Mouse (Mus musculus): Measurements from ENCODE around the gene Map10.

The Map10 gene

DNA sequence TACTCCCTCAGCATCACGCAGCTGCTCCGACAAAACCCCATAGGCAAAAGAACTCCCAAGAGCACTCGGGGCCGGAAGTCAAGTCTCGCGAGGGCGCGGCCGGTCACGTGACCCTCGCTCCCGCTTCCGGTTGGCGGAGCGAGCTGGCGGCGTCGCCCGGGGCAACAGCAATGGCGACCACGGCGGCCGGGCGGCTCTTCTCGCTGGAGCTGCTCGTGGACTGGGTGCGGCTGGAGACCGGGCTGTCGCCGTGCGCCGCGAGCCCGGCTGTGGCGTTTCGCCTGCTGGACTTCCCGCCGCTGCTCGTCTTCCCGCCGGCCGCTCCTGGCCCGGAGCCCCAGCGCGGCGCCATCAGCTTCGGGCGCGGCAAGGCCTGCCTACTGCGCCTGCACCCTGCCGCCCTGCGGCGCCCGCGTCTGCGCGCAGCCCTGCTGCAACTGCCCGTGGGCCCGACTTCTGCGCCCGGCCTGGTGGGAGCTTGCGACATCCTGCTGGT, at the start of gene Map10:
Gene Map10 (plus strand): TSS at position 119 of the 496 bp plus-strand sequence.
- DNase-seq (ENCODE audit: low spot score): peak; percentile 80

GRCm38 (mm10) chr8:125620301-125620700, 49.3 kb upstream of the Map10 start:
- peak; percentile 42 for DNase-seq (ENCODE audit: low spot score)

GRCm38 (mm10) chr8:125624287-125624686, 45.3 kb upstream of the Map10 start:
- DNase-seq (ENCODE audit: low spot score): no peak

DNA sequence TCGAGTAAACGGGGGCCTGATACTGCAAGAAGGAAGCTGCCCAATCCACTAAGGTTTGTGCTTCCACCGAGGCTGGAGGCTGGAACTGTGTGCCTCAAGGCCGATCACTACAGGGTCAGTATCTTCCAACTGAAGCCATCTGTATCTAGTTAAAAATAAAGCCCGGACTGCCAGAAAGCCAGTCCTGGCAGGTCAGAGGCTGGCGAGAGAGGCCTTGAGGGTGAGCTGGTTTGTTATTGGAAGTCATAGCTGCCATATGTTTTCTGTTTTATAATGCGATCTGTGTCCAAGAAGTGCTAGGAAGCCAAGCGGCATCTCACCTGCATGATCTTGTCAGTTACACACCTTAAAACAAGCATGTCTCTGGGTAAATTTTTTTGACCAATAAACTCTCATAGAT, 43.2 kb upstream of the Map10 start:
- no peak for DNase-seq (ENCODE audit: low spot score)

- DNase-seq (ENCODE audit: low spot score): no peak
Measured at GRCm38 (mm10) chr8:125628834-125629233, 40.8 kb upstream of the Map10 start.

DNA sequence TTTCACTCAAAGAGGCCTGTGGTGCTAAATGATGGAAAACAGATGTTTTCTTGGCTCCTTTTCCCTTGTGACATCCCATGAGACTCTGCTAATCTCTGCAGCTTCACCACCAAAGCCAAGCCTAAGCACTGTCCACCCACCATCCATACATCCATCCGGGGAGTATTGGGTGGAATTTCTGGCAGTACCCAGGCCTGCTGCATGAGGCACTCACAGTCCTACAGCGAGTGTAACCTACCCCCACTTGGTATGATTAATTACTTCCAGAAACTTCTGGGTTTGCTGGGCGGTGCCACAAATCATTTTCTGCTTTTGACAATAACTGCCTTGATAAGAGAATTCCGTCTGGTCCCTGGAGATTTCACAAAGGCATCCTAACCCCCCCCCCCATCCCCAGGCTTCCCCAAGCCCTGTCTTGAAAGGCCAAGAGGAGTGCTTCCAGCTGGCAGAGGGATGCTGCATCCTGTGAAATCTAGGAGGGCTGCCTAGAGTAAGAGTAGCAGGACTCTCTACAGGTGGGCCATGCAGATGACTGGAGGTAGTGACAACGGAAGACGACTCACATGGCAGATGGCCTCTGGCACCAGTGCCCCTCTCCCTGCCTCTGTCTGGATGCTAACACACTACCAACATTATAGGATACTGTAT, 31.1 kb upstream of the Map10 start:
- peak; percentile 25 for DNase-seq (ENCODE audit: low spot score)

- DNase-seq (ENCODE audit: low spot score): no peak
Measured at GRCm38 (mm10) chr8:125639631-125640030, 30.0 kb upstream of the Map10 start.

DNA sequence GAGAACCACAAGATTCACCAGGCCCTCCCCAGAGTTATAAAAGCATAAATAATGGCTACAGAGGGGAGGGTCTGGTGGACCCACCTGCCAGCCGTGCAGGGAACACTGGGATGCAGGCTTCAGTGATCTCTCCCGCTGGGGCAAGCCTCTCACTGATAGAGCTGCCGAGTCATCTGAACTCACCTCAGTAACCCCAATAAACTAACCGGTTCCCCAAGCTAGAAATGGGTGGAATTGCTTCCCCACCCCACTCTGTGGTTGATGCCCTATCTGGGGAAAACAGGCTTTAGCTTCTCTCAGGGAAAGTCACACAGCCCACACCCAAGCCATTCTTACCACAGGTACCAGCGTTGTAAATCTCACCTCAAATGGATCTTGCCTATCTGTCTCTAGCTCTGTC, 28.9 kb upstream of the Map10 start:
- no peak for DNase-seq (ENCODE audit: low spot score)

DNA sequence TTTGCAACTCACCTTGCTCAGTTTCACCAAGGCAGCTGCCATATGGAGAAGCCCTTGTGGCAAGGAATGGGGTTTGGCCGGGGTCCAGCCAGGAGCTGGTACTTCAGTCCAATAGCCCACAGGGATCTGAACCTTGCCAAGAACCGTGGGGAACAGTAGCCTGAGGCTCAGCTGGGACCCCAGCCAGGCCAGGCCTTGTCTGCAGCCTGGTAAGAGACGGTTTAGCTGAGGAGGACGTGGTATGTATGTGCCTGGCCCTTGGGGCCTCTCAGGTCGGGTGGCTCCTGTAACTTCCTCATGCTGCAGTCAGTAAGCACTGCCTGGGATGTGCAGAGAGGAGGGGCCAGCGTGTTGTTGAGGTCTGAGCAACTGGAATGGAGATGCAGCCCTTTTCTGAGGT, 27.8 kb upstream of the Map10 start:
- no peak for DNase-seq (ENCODE audit: low spot score)

DNA sequence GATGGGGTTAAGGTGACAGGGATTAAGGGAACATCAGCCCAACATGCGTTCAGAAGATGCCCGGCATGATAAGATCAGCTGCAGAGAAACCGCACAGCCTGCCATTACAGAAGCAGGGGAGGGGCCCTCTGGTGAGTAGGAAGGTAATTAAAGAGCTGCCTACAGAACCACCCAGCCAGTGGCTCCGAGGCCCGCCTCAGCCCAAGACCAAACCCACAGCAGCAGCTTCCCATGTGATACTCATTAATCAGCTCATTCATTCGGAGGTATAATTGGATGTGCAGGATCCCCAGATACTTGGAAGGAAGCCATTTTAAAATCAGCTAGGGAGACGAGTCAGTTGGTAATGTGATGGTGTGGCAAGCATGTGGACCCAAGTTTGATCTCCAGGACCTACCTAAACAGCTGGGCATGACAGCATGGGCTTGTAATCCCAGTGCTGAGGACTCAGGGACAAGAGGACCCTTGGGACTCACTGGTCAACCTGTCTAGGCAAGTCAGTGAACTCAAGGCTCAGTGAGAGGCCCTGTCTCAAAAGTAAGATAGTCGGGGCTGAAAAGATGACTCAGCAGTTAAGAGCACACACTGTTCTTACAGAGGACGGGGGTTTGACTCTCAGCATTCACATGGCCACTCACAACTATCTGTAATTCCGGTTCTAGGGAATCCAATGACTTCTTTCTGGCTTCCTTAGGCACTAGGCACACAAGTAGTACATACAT, 23.7 kb upstream of the Map10 start:
- DNase-seq (ENCODE audit: low spot score): no peak

GRCm38 (mm10) chr8:125649447-125649846, 20.2 kb upstream of the Map10 start:
- DNase-seq (ENCODE audit: low spot score): no peak

DNA sequence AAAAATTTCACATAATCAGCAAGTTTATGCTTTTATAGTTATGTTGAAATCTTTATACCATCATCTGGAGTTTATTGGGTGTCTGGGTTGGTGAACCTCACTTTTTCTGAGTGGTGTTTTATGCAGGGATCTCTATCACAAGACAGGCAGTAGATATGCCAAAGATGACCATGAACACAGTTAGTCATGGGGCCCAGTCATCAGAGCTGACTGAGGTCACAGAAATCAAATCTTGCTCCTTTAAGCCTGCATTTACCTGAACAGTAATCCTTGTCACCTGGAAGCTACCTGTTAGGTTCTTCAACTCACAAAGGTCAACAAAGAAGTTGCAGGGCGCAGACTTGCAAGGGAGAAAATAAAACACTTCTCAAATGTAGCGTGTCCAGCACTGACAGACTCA, 14.8 kb upstream of the Map10 start:
- no peak for DNase-seq (ENCODE audit: low spot score)

GRCm38 (mm10) chr8:125658508-125658907, 11.1 kb upstream of the Map10 start:
- no peak for DNase-seq (ENCODE audit: low spot score)

DNA sequence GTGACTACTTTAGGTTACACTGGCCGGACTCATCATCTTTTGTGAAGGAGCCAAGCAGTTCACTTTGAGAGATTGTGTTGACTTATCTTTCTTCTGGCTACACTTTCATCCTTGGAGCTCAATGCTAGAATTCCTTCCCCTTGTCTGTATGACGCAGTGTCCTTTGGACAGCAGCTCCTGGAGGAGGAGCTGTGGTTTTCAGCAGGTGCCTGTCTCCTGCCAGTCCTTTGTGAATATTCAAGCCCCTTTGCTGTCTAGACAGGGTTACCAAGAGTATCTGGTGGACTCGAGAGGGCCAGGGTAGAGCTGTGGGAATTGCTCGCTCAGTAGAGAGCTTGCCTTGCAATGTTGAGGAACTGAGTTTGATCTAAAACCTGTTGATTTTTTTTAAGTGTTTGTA, 10.7 kb upstream of the Map10 start:
- no peak for DNase-seq (ENCODE audit: low spot score)

GRCm38 (mm10) chr8:125660397-125660796, 9.2 kb upstream of the Map10 start:
- DNase-seq (ENCODE audit: low spot score): no peak

- DNase-seq (ENCODE audit: low spot score): no peak
Measured at GRCm38 (mm10) chr8:125661958-125662668, 7.5 kb upstream of the Map10 start.

DNA sequence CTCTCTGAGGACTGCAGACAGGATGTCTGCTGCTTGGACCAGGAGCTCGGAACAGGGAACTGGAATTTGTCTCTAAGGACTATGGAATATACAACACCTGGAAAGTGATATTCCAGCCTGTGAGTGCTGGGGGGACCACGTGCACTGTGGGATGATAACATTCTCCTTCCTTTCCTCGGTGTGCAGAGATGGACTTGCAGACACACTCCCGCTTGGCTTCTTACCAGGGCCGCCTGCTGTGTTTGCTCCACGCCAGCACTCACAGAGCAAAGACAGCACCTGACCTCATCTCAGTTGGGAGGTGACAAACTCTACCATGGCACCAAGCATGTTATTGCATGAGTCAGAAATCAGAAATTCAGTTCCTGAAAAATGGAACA, 7.0 kb upstream of the Map10 start:
- DNase-seq (ENCODE audit: low spot score): no peak

DNA sequence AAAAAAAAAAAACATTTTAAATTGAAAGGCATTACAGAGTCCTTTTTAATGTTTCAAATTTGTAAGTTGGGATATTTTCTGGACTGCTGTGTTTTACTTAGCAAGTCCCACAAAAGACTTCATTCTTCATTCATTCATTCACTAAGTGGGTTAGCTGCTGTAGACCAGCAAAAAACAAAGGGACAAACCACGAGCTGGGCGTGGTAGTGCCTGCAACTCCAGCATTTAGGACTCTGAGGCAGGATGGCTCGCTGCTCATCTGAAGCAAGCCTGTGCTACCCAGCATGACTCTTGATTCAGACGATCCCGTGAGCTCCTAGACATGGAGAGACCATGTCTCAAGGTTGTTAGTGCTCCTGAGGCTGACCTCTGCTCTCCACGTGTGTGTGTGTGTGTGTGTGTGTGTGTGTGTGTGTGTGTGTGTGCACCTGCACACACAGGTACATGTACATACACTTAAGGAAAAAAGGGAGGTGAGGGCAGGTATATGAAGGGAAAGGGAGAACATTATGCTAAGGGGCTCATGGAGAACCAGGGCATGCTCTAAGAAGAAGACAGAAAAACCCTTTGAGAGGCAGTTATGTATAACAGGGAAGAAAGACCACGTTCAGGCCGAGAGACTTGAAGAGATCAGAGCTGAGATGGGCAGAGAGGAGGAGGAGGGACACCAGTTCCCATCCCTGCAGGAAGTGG, 4.3 kb upstream of the Map10 start:
- DNase-seq (ENCODE audit: low spot score): no peak

GRCm38 (mm10) chr8:125665876-125666186, 3.8 kb upstream of the Map10 start:
- no peak for DNase-seq (ENCODE audit: low spot score)

GRCm38 (mm10) chr8:125666201-125666600, 3.4 kb upstream of the Map10 start:
- DNase-seq (ENCODE audit: low spot score): no peak

GRCm38 (mm10) chr8:125667248-125667647, 2.4 kb upstream of the Map10 start:
- DNase-seq (ENCODE audit: low spot score): no peak

DNA sequence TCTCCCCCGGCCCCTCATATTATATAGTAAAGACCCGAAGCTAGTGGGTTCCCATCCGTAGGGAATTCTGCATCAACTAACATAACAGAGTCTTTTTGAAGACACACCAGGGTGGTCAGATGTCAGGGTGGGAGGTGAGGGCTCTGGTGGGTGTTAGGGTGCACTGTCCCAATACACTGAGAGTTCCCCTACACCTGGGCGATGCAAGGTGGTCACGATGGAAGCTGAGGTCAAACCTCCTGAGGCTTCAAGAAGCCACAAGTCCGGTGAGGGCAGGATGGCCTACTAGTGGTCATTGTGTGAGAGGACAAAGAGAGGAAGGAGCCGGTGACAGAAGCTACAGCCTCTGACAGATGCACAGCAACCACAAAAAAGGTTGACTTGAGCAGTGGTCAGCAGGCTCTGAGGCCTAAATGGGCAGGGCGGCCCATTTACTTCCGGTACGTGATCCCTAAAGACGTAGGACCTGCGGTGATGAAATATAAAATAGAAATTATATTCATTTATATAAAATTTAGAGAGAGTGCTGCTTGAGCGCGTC, 389 bp upstream of the Map10 start:
- DNase-seq (ENCODE audit: low spot score): no peak

Measured in yolk sac, embryonic 10.5 days (tissue).